33 mouse cellular contexts compared by ENCODE assay signal in genomic region chr7:80873631-80874030, GRCm38 (mm10). TPM values are rescaled to one million over a fixed set of nuclear protein-coding genes. Genes with fewer than 3 reads are reported as not detected.
DNase-seq lines count a peak whose midpoint lies in the region; ATAC-seq and TF ChIP-seq lines count a peak whose summit lies in the region.
"Had no signal": no experiment of that assay in that cellular context is flagged by ENCODE, and none has a peak within 500 bp of the region (broad histone marks: within the 10 kb centered on the region; RNA-seq: fewer than 3 reads in every experiment).

No protein-coding gene starts in this region.

- no peaks in the 10 kb centered on the region for H3K9me3 ChIP-seq in hindbrain, postnatal 0 days (ENCODE audit: low read length)
- H3K9me3 ChIP-seq in hindbrain, embryonic 10.5 days: 0 out of 2 replicates have a peak, but pooled peaks cover 3% of the 10 kb centered on the region
- no peaks in the 10 kb centered on the region for H3K9me3 ChIP-seq in E14TG2a.4 (ENCODE audit: low read length)
- H3K9me3 ChIP-seq: embryonic facial prominence, embryonic 10.5 days; embryonic facial prominence, embryonic 15.5 days; forebrain, embryonic 13.5 days; heart, embryonic 13.5 days; hindbrain, embryonic 15.5 days; midbrain, embryonic 10.5 days; neural tube, embryonic 12.5 days had no signal

- no peak overlapping the region for H3K9ac ChIP-seq in hindbrain, postnatal 0 days (replicated peaks; ENCODE audit: low read length)
- no peak overlapping the region for H3K9ac ChIP-seq in liver, adult 2 months (ENCODE audit: low read depth, low read length)
- H3K9ac ChIP-seq: embryonic facial prominence, embryonic 15.5 days; forebrain, embryonic 13.5 days; heart, embryonic 13.5 days; hindbrain, embryonic 15.5 days; neural tube, embryonic 12.5 days had no signal

- H3K27me3 ChIP-seq in hindbrain, postnatal 0 days (ENCODE audit: insufficient read depth, low read length): no peaks in the 10 kb centered on the region
- peaks cover 45% of the 10 kb centered on the region for H3K27me3 ChIP-seq in hindbrain, embryonic 10.5 days (ENCODE audit: insufficient read depth, poor library complexity, severe bottlenecking)
- no peaks in the 10 kb centered on the region for H3K27me3 ChIP-seq in liver, adult 2 months (ENCODE audit: control insufficient read depth, insufficient read depth, low read length)
- peaks cover 44% of the 10 kb centered on the region for H3K27me3 ChIP-seq in E14TG2a.4 (ENCODE audit: insufficient read depth, low read length)
- H3K27me3 ChIP-seq: embryonic facial prominence, embryonic 15.5 days; hindbrain, embryonic 15.5 days had no signal

- peaks cover 44% of the 10 kb centered on the region for H3K36me3 ChIP-seq in hindbrain, postnatal 0 days (ENCODE audit: insufficient read depth, low read length)
- H3K36me3 ChIP-seq in hindbrain, embryonic 10.5 days: peaks cover 96% of the 10 kb centered on the region
- peaks cover 14% of the 10 kb centered on the region for H3K36me3 ChIP-seq in liver, adult 2 months (ENCODE audit: control insufficient read depth, insufficient read depth, low read length)
- H3K36me3 ChIP-seq in E14TG2a.4 (ENCODE audit: insufficient read depth, low read length): 0 out of 2 replicates have a peak, but pooled peaks cover 3% of the 10 kb centered on the region

- H3K79me2 ChIP-seq in liver, adult 2 months (ENCODE audit: control insufficient read depth, insufficient read depth, low read length): no peaks in the 10 kb centered on the region; the same call in 1 of the 2 replicates

- TF ChIP-seq POLR2A in liver, adult 2 months (IDR thresholded peaks at IDR 0.05; ENCODE audit: extremely low read depth, insufficient read depth, low read length): no peak

- no peak for DNase-seq in hindbrain, postnatal 0 days (ENCODE audit: low spot score)
- no peak for DNase-seq in hindbrain, embryonic 10.5 days (ENCODE audit: low spot score)
- no peak for DNase-seq in liver, adult 2 months (ENCODE audit: extremely low read depth, low read depth, low spot score)
- no peak for DNase-seq in liver
- DNase-seq in ZHBTc4 (ENCODE audit: low read depth, low spot score): peak; percentile 56
- DNase-seq in ovary, postnatal 14 days (ENCODE audit: low spot score): no peak
- DNase-seq: adrenal gland, adult 8-10 months; cerebellum, adult 8-10 months; cerebellum, postnatal 25 days; gastrocnemius, postnatal 36 days; heart, adult 18-20 months; heart, postnatal 10 days; kidney, adult 9 months; kidney, postnatal 14 days; layer of hippocampus, postnatal 36 days; left cerebral cortex, postnatal 4 days; lung, adult 18-20 months; lung, postnatal 10 days; right cerebral cortex, postnatal 4 days; thymus, adult 18-20 months; thymus, postnatal 25 days had no signal

- TF ChIP-seq CTCF in hindbrain, postnatal 0 days (IDR thresholded peaks at IDR 0.05; ENCODE audit: low read depth): peak; percentile 32
- no peak for TF ChIP-seq CTCF in liver, adult 2 months (IDR thresholded peaks at IDR 0.05; ENCODE audit: low read depth, low read length)
- TF ChIP-seq CTCF in E14TG2a.4 (conservative IDR thresholded peaks at IDR 0.05; ENCODE audit: low read length): peak; percentile 64

- no peak overlapping the region for H3K4me3 ChIP-seq in hindbrain, postnatal 0 days (ENCODE audit: low read length)
- no peak overlapping the region for H3K4me3 ChIP-seq in hindbrain, embryonic 10.5 days
- no peak overlapping the region for H3K4me3 ChIP-seq in liver, adult 2 months (ENCODE audit: insufficient read depth, low read depth, low read length)
- H3K4me3 ChIP-seq in E14TG2a.4 (replicated peaks; ENCODE audit: low read length): no peak overlapping the region
- H3K4me3 ChIP-seq: embryonic facial prominence, embryonic 10.5 days; embryonic facial prominence, embryonic 15.5 days; forebrain, embryonic 13.5 days; heart, embryonic 13.5 days; hindbrain, embryonic 15.5 days; midbrain, embryonic 10.5 days; myocyte; neural tube, embryonic 12.5 days had no signal

- 95% methylated on average over 2 of the region's 2 CpGs for WGBS in hindbrain, postnatal 0 days
- WGBS in hindbrain, embryonic 10.5 days: 91% methylated on average over 2 of the region's 2 CpGs
- 95% methylated on average over 2 of the region's 2 CpGs for WGBS in liver, adult 2 months

- H3K27ac ChIP-seq in hindbrain, postnatal 0 days: no peak overlapping the region
- H3K27ac ChIP-seq in hindbrain, embryonic 10.5 days: no peak overlapping the region
- H3K27ac ChIP-seq in liver, adult 2 months (replicated peaks; ENCODE audit: insufficient read depth, low read depth, low read length): peak overlapping the region; percentile 50; the same call in 1 of the 2 replicates
- H3K27ac ChIP-seq: embryonic facial prominence, embryonic 10.5 days; embryonic facial prominence, embryonic 15.5 days; forebrain, embryonic 13.5 days; heart, embryonic 13.5 days; hindbrain, embryonic 15.5 days; midbrain, embryonic 10.5 days; neural tube, embryonic 12.5 days; stomach, postnatal 0 days had no signal

- H3K4me2 ChIP-seq in hindbrain, postnatal 0 days (ENCODE audit: low read depth, low read length): no peak overlapping the region
- H3K4me2 ChIP-seq: embryonic facial prominence, embryonic 15.5 days; forebrain, embryonic 13.5 days; heart, embryonic 13.5 days; hindbrain, embryonic 15.5 days; neural tube, embryonic 12.5 days had no signal

- ATAC-seq in hindbrain, postnatal 0 days: no peak
- ATAC-seq: forebrain, embryonic 13.5 days; midbrain, embryonic 16.5 days had no signal

- H3K4me1 ChIP-seq in hindbrain, postnatal 0 days (ENCODE audit: insufficient read depth, low read length): no peaks in the 10 kb centered on the region
- H3K4me1 ChIP-seq in hindbrain, embryonic 10.5 days (replicated peaks): peaks cover 4% of the 10 kb centered on the region; the same call in 1 of the 2 replicates
- peaks cover 5% of the 10 kb centered on the region for H3K4me1 ChIP-seq in liver, adult 2 months (ENCODE audit: control insufficient read depth, insufficient read depth, low read length)
- H3K4me1 ChIP-seq in E14TG2a.4 (replicated peaks; ENCODE audit: low read depth, low read length): peaks cover 20% of the 10 kb centered on the region
- H3K4me1 ChIP-seq: embryonic facial prominence, embryonic 10.5 days; embryonic facial prominence, embryonic 15.5 days; forebrain, embryonic 13.5 days; heart, embryonic 13.5 days; hindbrain, embryonic 15.5 days; neural tube, embryonic 12.5 days had no signal

RNA-seq across cellular contexts. Expression of gene Zscan2, which starts 12.9 kb away (rescaled TPM):
- total RNA-seq in hindbrain, postnatal 0 days (2014; rRNA removed): 19.9 and 22.2 TPM in 2 replicates
- 2.2 and 2.5 TPM in 2 replicates for polyA plus RNA-seq in hindbrain, postnatal 0 days (2015; fragmentation: Nextera tagmentation; extraction: Ambion mirVana)
- 3.6 and 4.0 TPM in 2 replicates for polyA plus RNA-seq in hindbrain, embryonic 10.5 days (2016; fragmentation: Nextera tagmentation; extraction: Ambion mirVana)
- 3.0 and 4.6 TPM in 2 replicates for total RNA-seq in liver, adult 2 months (2014; rRNA removed)
- 1.6 and 2.7 TPM in 2 replicates for polyA plus RNA-seq in liver, adult 2 months (2012; rRNA removed)

RNA-seq across cellular contexts. Expression of gene Wdr73, which starts 27.4 kb away (rescaled TPM):
- total RNA-seq in hindbrain, postnatal 0 days (2014; rRNA removed): 20.3 and 23.9 TPM in 2 replicates
- 29.2 and 35.7 TPM in 2 replicates for polyA plus RNA-seq in hindbrain, postnatal 0 days (2015; fragmentation: Nextera tagmentation; extraction: Ambion mirVana)
- polyA plus RNA-seq in hindbrain, embryonic 10.5 days (2016; fragmentation: Nextera tagmentation; extraction: Ambion mirVana): 46.3 and 48.4 TPM in 2 replicates
- total RNA-seq in liver, adult 2 months (2014; rRNA removed): 10.2 and 11.7 TPM in 2 replicates
- 13.0 and 13.3 TPM in 2 replicates for polyA plus RNA-seq in liver, adult 2 months (2012; rRNA removed)

RNA-seq across cellular contexts. Expression of gene Nmb, which starts 31.2 kb away (rescaled TPM):
- 6.5 and 13.4 TPM in 2 replicates for total RNA-seq in hindbrain, postnatal 0 days (2014; rRNA removed)
- polyA plus RNA-seq in hindbrain, postnatal 0 days (2015; fragmentation: Nextera tagmentation; extraction: Ambion mirVana): 10.6 and 12.9 TPM in 2 replicates
- polyA plus RNA-seq in hindbrain, embryonic 10.5 days (2016; fragmentation: Nextera tagmentation; extraction: Ambion mirVana): 6.7 and 8.6 TPM in 2 replicates
- total RNA-seq in liver, adult 2 months (2014; rRNA removed): 0.65 and 0.67 TPM in 2 replicates
- polyA plus RNA-seq in liver, adult 2 months (2012; rRNA removed): 1.7 TPM in 1 of 2 replicates, not detected in the other
- total RNA-seq: hematopoietic stem cell, adult 5-6 weeks had no signal

RNA-seq across cellular contexts. Expression of gene Iqgap1, which starts 47.9 kb away (rescaled TPM):
- 23.5 and 29.4 TPM in 2 replicates for total RNA-seq in hindbrain, postnatal 0 days (2014; rRNA removed)
- polyA plus RNA-seq in hindbrain, postnatal 0 days (2015; fragmentation: Nextera tagmentation; extraction: Ambion mirVana): 15.7 and 16.6 TPM in 2 replicates
- 25.2 and 28.9 TPM in 2 replicates for polyA plus RNA-seq in hindbrain, embryonic 10.5 days (2016; fragmentation: Nextera tagmentation; extraction: Ambion mirVana)
- total RNA-seq in liver, adult 2 months (2014; rRNA removed): 7.8 and 9.2 TPM in 2 replicates
- polyA plus RNA-seq in liver, adult 2 months (2012; rRNA removed): 2.6 and 2.8 TPM in 2 replicates
